Mouse (Mus musculus): Measurements from ENCODE around the gene Hhat. TPM values are rescaled to one million over a fixed set of nuclear protein-coding genes. Genes with fewer than 3 reads are reported as not detected.

The Hhat gene
- total RNA-seq, 1 experiment, result 2.8 TPM

DNA sequence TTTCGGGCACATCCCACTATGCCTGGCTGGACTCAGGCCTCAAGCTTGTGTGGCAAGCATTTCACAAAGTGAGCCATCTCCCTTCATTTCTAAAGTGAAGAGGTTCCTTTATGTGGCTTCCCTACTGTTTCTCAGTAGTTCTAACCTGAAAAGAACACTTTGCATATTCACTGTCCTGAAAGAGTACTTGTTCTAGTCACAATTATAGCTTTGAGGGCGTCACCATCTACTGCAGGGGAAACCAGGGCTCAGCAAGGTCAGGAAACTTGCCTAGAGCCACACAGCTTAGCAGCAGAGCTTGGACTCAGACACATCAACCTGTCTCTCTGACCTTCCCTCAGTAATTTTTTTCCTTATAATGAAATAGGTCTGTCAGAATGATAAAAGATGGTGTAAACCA, 6.5 kb downstream of the Hhat start:
- no peaks in the 10 kb centered on the region for H3K9me3 ChIP-seq (ENCODE audit: control insufficient read depth, insufficient read depth, low read depth, low read length)
- no peak for DNase-seq (ENCODE audit: low read depth, low spot score)
- no peak overlapping the region for H3K9ac ChIP-seq (ENCODE audit: insufficient read depth, low read depth, low read length, poor library complexity, severe bottlenecking)
- peaks cover 0 to 9% of the 10 kb centered on the region in 2 experiments; a peak in 2 of 4 replicates for H3K4me1 ChIP-seq (ENCODE audit: control insufficient read depth in 2 of 2, insufficient read depth in 2 of 2, low read length in 2 of 2, poor library complexity in 1 of 2)
- no peak overlapping the region for H3K27ac ChIP-seq (ENCODE audit: insufficient read depth, low read depth, low read length, poor library complexity, severe bottlenecking)
- TF ChIP-seq ZNF384 (IDR thresholded peaks at IDR 0.05; ENCODE audit: low read depth, low read length) (no peak), CHD2 (IDR thresholded peaks at IDR 0.05; ENCODE audit: low read depth, low read length) (no peak), ZC3H11A (IDR thresholded peaks at IDR 0.05; ENCODE audit: borderline replicate concordance, low read depth, low read length) (no peak), MAFK (IDR thresholded peaks at IDR 0.05; ENCODE audit: insufficient read depth, low read depth, low read length) (no peak), HCFC1 (IDR thresholded peaks at IDR 0.05; ENCODE audit: borderline replicate concordance, insufficient read depth, low read length) (no peak)
- in situ Hi-C loops (cut with MboI; ENCODE audit: low sequenced_read_pairs in 2 of 2, unreplicated experiment in 2 of 2), result loop anchor here in 1 of 2 experiments (25.0 kb wide), 1 partner anchor 323 kb away; no protein-coding TSS in a partner anchor
- no peaks in the 10 kb centered on the region for H3K36me3 ChIP-seq (ENCODE audit: control insufficient read depth, insufficient read depth, low read length, poor library complexity, severe bottlenecking)
- H3K4me3 ChIP-seq (ENCODE audit: insufficient read depth in 1 of 2, low read depth in 1 of 2, low read length in 2 of 2, poor library complexity in 1 of 2, severe bottlenecking in 1 of 2), result no peak overlapping the region

- no peak for TF ChIP-seq ZC3H11A (IDR thresholded peaks at IDR 0.05; ENCODE audit: borderline replicate concordance, low read depth, low read length)
- no peak for TF ChIP-seq MAFK (IDR thresholded peaks at IDR 0.05; ENCODE audit: insufficient read depth, low read depth, low read length)
- TF ChIP-seq ZNF384 (IDR thresholded peaks at IDR 0.05; ENCODE audit: low read depth, low read length), result no peak
- no peak for TF ChIP-seq CHD2 (IDR thresholded peaks at IDR 0.05; ENCODE audit: low read depth, low read length)
- TF ChIP-seq HCFC1 (IDR thresholded peaks at IDR 0.05; ENCODE audit: borderline replicate concordance, insufficient read depth, low read length), result no peak
- Histone ChIP-seq H3K4me1 (ENCODE audit: control insufficient read depth in 2 of 2, insufficient read depth in 2 of 2, low read length in 2 of 2, poor library complexity in 1 of 2) (peaks cover 0 to 9% of the 10 kb centered on the region in 2 experiments; a peak in 2 of 4 replicates), H3K4me3 (ENCODE audit: insufficient read depth in 1 of 2, low read depth in 1 of 2, low read length in 2 of 2, poor library complexity in 1 of 2, severe bottlenecking in 1 of 2) (no peak overlapping the region), H3K36me3 (ENCODE audit: control insufficient read depth, insufficient read depth, low read length, poor library complexity, severe bottlenecking) (no peaks in the 10 kb centered on the region), H3K27ac (ENCODE audit: insufficient read depth, low read depth, low read length, poor library complexity, severe bottlenecking) (no peak overlapping the region), H3K9ac (ENCODE audit: insufficient read depth, low read depth, low read length, poor library complexity, severe bottlenecking) (no peak overlapping the region), H3K9me3 (ENCODE audit: control insufficient read depth, insufficient read depth, low read depth, low read length) (no peaks in the 10 kb centered on the region)
- in situ Hi-C loops (cut with MboI; ENCODE audit: low sequenced_read_pairs in 2 of 2, unreplicated experiment in 2 of 2), result loop anchor here in 1 of 2 experiments (25.0 kb wide), 1 partner anchor 324 kb away; no protein-coding TSS in a partner anchor
- no peak for DNase-seq (ENCODE audit: low read depth, low spot score)
Measured at GRCm38 (mm10) chr1:192762946-192763933, 7.8 kb downstream of the Hhat start.

GRCm38 (mm10) chr1:192756674-192757073, 14.3 kb downstream of the Hhat start:
- Histone ChIP-seq H3K4me3 (ENCODE audit: insufficient read depth in 1 of 2, low read depth in 1 of 2, low read length in 2 of 2, poor library complexity in 1 of 2, severe bottlenecking in 1 of 2) (no peak overlapping the region), H3K4me1 (ENCODE audit: control insufficient read depth in 2 of 2, insufficient read depth in 2 of 2, low read length in 2 of 2, poor library complexity in 1 of 2) (no peaks in the 10 kb centered on the region; a peak in 1 of 4 replicates), H3K27ac (ENCODE audit: insufficient read depth, low read depth, low read length, poor library complexity, severe bottlenecking) (no peak overlapping the region), H3K9ac (ENCODE audit: insufficient read depth, low read depth, low read length, poor library complexity, severe bottlenecking) (no peak overlapping the region), H3K36me3 (ENCODE audit: control insufficient read depth, insufficient read depth, low read length, poor library complexity, severe bottlenecking) (no peaks in the 10 kb centered on the region), H3K9me3 (ENCODE audit: control insufficient read depth, insufficient read depth, low read depth, low read length) (no peaks in the 10 kb centered on the region)
- in situ Hi-C loops (cut with MboI; ENCODE audit: low sequenced_read_pairs in 2 of 2, unreplicated experiment in 2 of 2), result loop anchor here in 1 of 2 experiments (25.0 kb wide), 1 partner anchor 331 kb away; no protein-coding TSS in a partner anchor
- no peak for DNase-seq (ENCODE audit: low read depth, low spot score)
- TF ChIP-seq HCFC1 (IDR thresholded peaks at IDR 0.05; ENCODE audit: borderline replicate concordance, insufficient read depth, low read length) (no peak), ZC3H11A (IDR thresholded peaks at IDR 0.05; ENCODE audit: borderline replicate concordance, low read depth, low read length) (no peak), CHD2 (IDR thresholded peaks at IDR 0.05; ENCODE audit: low read depth, low read length) (no peak), ZNF384 (IDR thresholded peaks at IDR 0.05; ENCODE audit: low read depth, low read length) (no peak), MAFK (IDR thresholded peaks at IDR 0.05; ENCODE audit: insufficient read depth, low read depth, low read length) (no peak)

DNA sequence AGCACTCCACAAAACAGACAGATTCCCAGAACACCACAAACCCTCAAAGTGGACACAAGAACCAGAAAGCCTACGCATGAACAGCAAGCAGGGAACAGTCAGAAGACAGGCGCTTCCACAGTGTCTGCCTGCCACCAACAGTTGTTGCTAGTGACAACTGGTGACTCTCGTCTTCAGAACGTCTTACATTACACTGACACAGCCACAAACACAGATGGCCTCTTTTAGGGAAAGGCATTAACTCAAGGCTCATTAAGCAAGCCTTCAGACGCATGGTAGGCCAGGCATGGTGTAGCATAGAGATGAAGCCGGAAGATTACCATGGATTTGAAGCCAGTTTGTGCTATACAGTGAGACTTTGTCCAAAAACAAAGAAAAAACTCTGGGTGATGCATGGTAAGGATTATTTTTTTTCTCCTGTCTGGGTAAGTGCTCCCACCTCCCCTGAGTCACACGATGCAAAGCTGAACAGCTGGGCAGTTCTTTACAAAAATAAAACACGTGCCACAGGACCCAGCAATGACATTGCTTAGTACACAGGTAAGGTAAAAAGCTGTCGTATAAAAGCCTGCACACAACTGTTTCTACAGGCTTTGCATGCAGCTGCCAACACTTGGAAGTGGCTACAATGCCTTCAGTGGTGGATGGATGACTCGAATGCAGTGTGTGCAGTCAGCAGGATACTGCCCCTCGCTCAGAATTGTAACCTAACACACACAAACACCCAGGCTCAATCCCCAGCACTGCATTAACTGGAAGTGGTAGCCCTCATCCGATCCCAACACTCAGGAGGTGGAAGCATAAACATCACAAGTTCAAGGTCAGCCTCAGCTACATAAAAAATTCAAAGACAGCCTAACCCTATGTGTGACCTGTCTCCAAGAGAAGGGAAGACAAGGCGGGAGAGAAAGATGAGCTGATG, 15.1 kb downstream of the Hhat start:
- in situ Hi-C loops (cut with MboI; ENCODE audit: low sequenced_read_pairs in 2 of 2, unreplicated experiment in 2 of 2), result loop anchor here in 1 of 2 experiments (25.0 kb wide), 1 partner anchor 331 kb away; no protein-coding TSS in a partner anchor
- Histone ChIP-seq H3K4me1 (ENCODE audit: control insufficient read depth in 2 of 2, insufficient read depth in 2 of 2, low read length in 2 of 2, poor library complexity in 1 of 2) (no peaks in the 10 kb centered on the region; a peak in 1 of 4 replicates), H3K27ac (ENCODE audit: insufficient read depth, low read depth, low read length, poor library complexity, severe bottlenecking) (no peak overlapping the region), H3K36me3 (ENCODE audit: control insufficient read depth, insufficient read depth, low read length, poor library complexity, severe bottlenecking) (no peaks in the 10 kb centered on the region), H3K9me3 (ENCODE audit: control insufficient read depth, insufficient read depth, low read depth, low read length) (no peaks in the 10 kb centered on the region), H3K4me3 (ENCODE audit: insufficient read depth in 1 of 2, low read depth in 1 of 2, low read length in 2 of 2, poor library complexity in 1 of 2, severe bottlenecking in 1 of 2) (no peak overlapping the region), H3K9ac (ENCODE audit: insufficient read depth, low read depth, low read length, poor library complexity, severe bottlenecking) (no peak overlapping the region)
- no peak for DNase-seq (ENCODE audit: low read depth, low spot score)
- TF ChIP-seq ZNF384 (IDR thresholded peaks at IDR 0.05; ENCODE audit: low read depth, low read length), result no peak
- TF ChIP-seq CHD2 (IDR thresholded peaks at IDR 0.05; ENCODE audit: low read depth, low read length), result no peak
- TF ChIP-seq HCFC1 (IDR thresholded peaks at IDR 0.05; ENCODE audit: borderline replicate concordance, insufficient read depth, low read length), result no peak
- TF ChIP-seq MAFK (IDR thresholded peaks at IDR 0.05; ENCODE audit: insufficient read depth, low read depth, low read length), result no peak
- TF ChIP-seq ZC3H11A (IDR thresholded peaks at IDR 0.05; ENCODE audit: borderline replicate concordance, low read depth, low read length), result no peak
